Mouse (Mus musculus) E14TG2a.4 (cell line): Measurements from ENCODE around the gene Cux1.

ENCODE experiments used
- CTCF ChIP-seq: conservative IDR thresholded peaks from 2 replicates; pipeline ENCODE4 v1.5.1; 2014; ENCODE audit warnings: low read length
- POU5F1 ChIP-seq: IDR thresholded peaks from 2 replicates; pipeline ENCODE4 v1.6.1; 2014; ENCODE audit warnings: low read length, borderline replicate concordance

- TF ChIP-seq CTCF (no peak), POU5F1 (no peak)
Measured at GRCm38 (mm10) chr5:136217004-136217665, 350.2 kb downstream of the Cux1 start.
